15 mouse cellular contexts compared by ENCODE assay signal in genomic region chr17:57231321-57231771, GRCm38 (mm10). TPM values are rescaled to one million over a fixed set of nuclear protein-coding genes. Genes with fewer than 3 reads are reported as not detected.
A peak's percentile ranks its signal among the peaks of the same experiment; 100 is the strongest.
DNase-seq lines count a peak whose midpoint lies in the region; ATAC-seq and TF ChIP-seq lines count a peak whose summit lies in the region.
"Had no signal": no experiment of that assay in that cellular context is flagged by ENCODE, and none has a peak within 500 bp of the region (broad histone marks: within the 10 kb centered on the region; RNA-seq: fewer than 3 reads in every experiment).

No protein-coding gene starts in this region.

- H3K27me3 ChIP-seq in liver, adult 2 months (ENCODE audit: control insufficient read depth, insufficient read depth, low read length): no peaks in the 10 kb centered on the region
- no peaks in the 10 kb centered on the region for H3K27me3 ChIP-seq in liver, embryonic 12.5 days (replicated peaks)
- H3K27me3 ChIP-seq in liver, embryonic 14.5 days (ENCODE audit: control insufficient read depth, insufficient read depth, low read length): no peaks in the 10 kb centered on the region
- H3K27me3 ChIP-seq: embryonic facial prominence, embryonic 12.5 days; forebrain, embryonic 15.5 days had no signal

- TF ChIP-seq CTCF in liver, adult 2 months (IDR thresholded peaks at IDR 0.05; ENCODE audit: low read depth, low read length): no peak
- no peak for TF ChIP-seq CTCF in liver, embryonic 14.5 days (IDR thresholded peaks at IDR 0.05; ENCODE audit: low read depth)

- H3K9me3 ChIP-seq in liver, embryonic 12.5 days (replicated peaks): no peaks in the 10 kb centered on the region
- no peaks in the 10 kb centered on the region for H3K9me3 ChIP-seq in liver, embryonic 14.5 days (ENCODE audit: control insufficient read depth, low read length)
- H3K9me3 ChIP-seq: embryonic facial prominence, embryonic 12.5 days; forebrain, embryonic 15.5 days; limb, embryonic 13.5 days had no signal

- peaks cover 34% of the 10 kb centered on the region for H3K4me1 ChIP-seq in liver, adult 2 months (ENCODE audit: control insufficient read depth, insufficient read depth, low read length)
- H3K4me1 ChIP-seq in liver, embryonic 12.5 days: peaks cover 36% of the 10 kb centered on the region
- H3K4me1 ChIP-seq in liver, embryonic 14.5 days (replicated peaks; ENCODE audit: control insufficient read depth in 2 of 2, insufficient read depth in 2 of 2, low read length in 1 of 2): peaks cover 0 to 25% of the 10 kb centered on the region in 2 experiments
- H3K4me1 ChIP-seq: embryonic facial prominence, embryonic 12.5 days; forebrain, embryonic 15.5 days; limb, embryonic 13.5 days had no signal

- DNase-seq in liver, adult 2 months (ENCODE audit: extremely low read depth, low read depth, low spot score): peak; percentile 82
- no peak for DNase-seq in liver, embryonic 14.5 days (ENCODE audit: low read depth in 3 of 3, low spot score in 3 of 3)
- DNase-seq in thymus, postnatal 36 days: no peak
- DNase-seq in retina, embryonic 14.5 days (ENCODE audit: low spot score): no peak
- DNase-seq: cerebellum, adult 2 months; retina, postnatal 1 day had no signal

- H3K4me3 ChIP-seq in liver, adult 2 months (ENCODE audit: insufficient read depth, low read depth, low read length): no peak overlapping the region
- no peak overlapping the region for H3K4me3 ChIP-seq in liver, embryonic 12.5 days
- H3K4me3 ChIP-seq in liver, embryonic 14.5 days (ENCODE audit: insufficient read depth in 1 of 2, low read depth in 2 of 2, low read length in 2 of 2): no peak overlapping the region
- H3K4me3 ChIP-seq: embryonic facial prominence, embryonic 12.5 days; forebrain, embryonic 15.5 days; limb, embryonic 13.5 days had no signal

- 0 out of 2 replicates have a peak overlapping the region, but pooled peaks have one; percentile 2 for H3K9ac ChIP-seq in liver, adult 2 months (ENCODE audit: low read depth, low read length)
- no peak overlapping the region for H3K9ac ChIP-seq in liver, embryonic 12.5 days
- H3K9ac ChIP-seq in liver, embryonic 14.5 days (replicated peaks): no peak overlapping the region
- H3K9ac ChIP-seq: embryonic facial prominence, embryonic 12.5 days; forebrain, embryonic 15.5 days; limb, embryonic 13.5 days had no signal

- H3K27ac ChIP-seq in liver, adult 2 months (replicated peaks; ENCODE audit: insufficient read depth, low read depth, low read length): peak overlapping the region; percentile 89
- H3K27ac ChIP-seq in liver, embryonic 12.5 days: no peak overlapping the region; the same call in 1 of the 2 replicates
- no peak overlapping the region for H3K27ac ChIP-seq in liver, embryonic 14.5 days
- H3K27ac ChIP-seq: embryonic facial prominence, embryonic 12.5 days; forebrain, embryonic 15.5 days; limb, embryonic 13.5 days had no signal

- ATAC-seq in liver, embryonic 12.5 days: no peak
- peak; percentile 15; the same call in 1 of the 2 replicates for ATAC-seq in common myeloid progenitor, adult 5-6 weeks (replicated peaks; ENCODE audit: low read depth, poor library complexity, severe bottlenecking)
- no peak for ATAC-seq in liver, embryonic 14.5 days (ENCODE audit: insufficient read depth)
- 0 out of 2 replicates have a peak, but pooled peaks have one; percentile 14 for ATAC-seq in megakaryocyte, adult 5-6 weeks (ENCODE audit: poor library complexity, severe bottlenecking)
- ATAC-seq: activated CD4-positive, CD25-positive, alpha-beta regulatory T cell, adult 4 months; forebrain, embryonic 15.5 days had no signal

- no peak for TF ChIP-seq EP300 in liver, embryonic 14.5 days (IDR thresholded peaks at IDR 0.05; ENCODE audit: low read depth)

- H3K4me2 ChIP-seq in liver, embryonic 12.5 days: no peak overlapping the region
- H3K4me2 ChIP-seq in liver, embryonic 14.5 days (ENCODE audit: low read depth): peak overlapping the region; percentile 24
- H3K4me2 ChIP-seq: embryonic facial prominence, embryonic 12.5 days; forebrain, embryonic 15.5 days; limb, embryonic 13.5 days had no signal

- H3K79me2 ChIP-seq in liver, adult 2 months (ENCODE audit: control insufficient read depth, insufficient read depth, low read length): peaks cover 22% of the 10 kb centered on the region; the same call in 1 of the 2 replicates

- no peak for TF ChIP-seq POLR2A in liver, adult 2 months (IDR thresholded peaks at IDR 0.05; ENCODE audit: extremely low read depth, insufficient read depth, low read length)

- no peaks in the 10 kb centered on the region for H3K36me3 ChIP-seq in liver, adult 2 months (ENCODE audit: control insufficient read depth, insufficient read depth, low read length)
- peaks cover 21% of the 10 kb centered on the region for H3K36me3 ChIP-seq in liver, embryonic 12.5 days
- H3K36me3 ChIP-seq in liver, embryonic 14.5 days (replicated peaks; ENCODE audit: control insufficient read depth, insufficient read depth, low read depth): peaks cover 5% of the 10 kb centered on the region
- H3K36me3 ChIP-seq: forebrain, embryonic 15.5 days had no signal

RNA-seq across cellular contexts. Expression of gene C3, which starts 3.4 kb away (rescaled TPM):
- total RNA-seq in liver, adult 2 months (2014; rRNA removed): 5,384 and 7,708 TPM in 2 replicates
- 3,773 and 3,833 TPM in 2 replicates for polyA plus RNA-seq in liver, adult 2 months (2012; rRNA removed)
- polyA plus RNA-seq in liver, embryonic 12.5 days (2016; fragmentation: Nextera tagmentation; extraction: Ambion mirVana): 95.1 and 100 TPM in 2 replicates
- 8.4 and 19.3 TPM in 2 replicates for total RNA-seq in common myeloid progenitor, adult 5-6 weeks (2017)
- polyA plus RNA-seq in liver, embryonic 14.5 days (2012; rRNA removed): 207 and 240 TPM in 2 replicates
- polyA plus RNA-seq in liver, embryonic 14.5 days (2014; fragmentation: Nextera tagmentation; extraction: Ambion mirVana): 200 and 205 TPM in 2 replicates
- total RNA-seq in megakaryocyte, adult 5-6 weeks (2015): 699 and 776 TPM in 2 replicates
- 1,145 and 1,156 TPM in 2 replicates for total RNA-seq in megakaryocyte, adult 5-6 weeks (2017)

RNA-seq across cellular contexts. Expression of gene Gpr108, which starts 16.9 kb away (rescaled TPM):
- total RNA-seq in liver, adult 2 months (2014; rRNA removed): 10.7 and 11.7 TPM in 2 replicates
- 19.3 and 23.7 TPM in 2 replicates for polyA plus RNA-seq in liver, adult 2 months (2012; rRNA removed)
- 18.2 and 18.4 TPM in 2 replicates for polyA plus RNA-seq in liver, embryonic 12.5 days (2016; fragmentation: Nextera tagmentation; extraction: Ambion mirVana)
- total RNA-seq in common myeloid progenitor, adult 5-6 weeks (2017): 17.0 and 17.7 TPM in 2 replicates
- polyA plus RNA-seq in liver, embryonic 14.5 days (2012; rRNA removed): 7.6 and 8.5 TPM in 2 replicates
- polyA plus RNA-seq in liver, embryonic 14.5 days (2014; fragmentation: Nextera tagmentation; extraction: Ambion mirVana): 12.0 and 12.8 TPM in 2 replicates
- 36.6 and 39.1 TPM in 2 replicates for total RNA-seq in megakaryocyte, adult 5-6 weeks (2015)
- 36.6 and 37.7 TPM in 2 replicates for total RNA-seq in megakaryocyte, adult 5-6 weeks (2017)

RNA-seq across cellular contexts. Expression of gene Trip10, which starts 17.9 kb away (rescaled TPM):
- 4.6 and 5.1 TPM in 2 replicates for total RNA-seq in liver, adult 2 months (2014; rRNA removed)
- 4.8 and 7.2 TPM in 2 replicates for polyA plus RNA-seq in liver, adult 2 months (2012; rRNA removed)
- polyA plus RNA-seq in liver, embryonic 12.5 days (2016; fragmentation: Nextera tagmentation; extraction: Ambion mirVana): 14.7 and 15.3 TPM in 2 replicates
- total RNA-seq in common myeloid progenitor, adult 5-6 weeks (2017): 8.4 and 9.8 TPM in 2 replicates
- 4.4 and 6.6 TPM in 2 replicates for polyA plus RNA-seq in liver, embryonic 14.5 days (2012; rRNA removed)
- polyA plus RNA-seq in liver, embryonic 14.5 days (2014; fragmentation: Nextera tagmentation; extraction: Ambion mirVana): 5.5 and 6.0 TPM in 2 replicates
- total RNA-seq in megakaryocyte, adult 5-6 weeks (2015): 3.6 and 5.4 TPM in 2 replicates
- total RNA-seq in megakaryocyte, adult 5-6 weeks (2017): 9.0 and 9.4 TPM in 2 replicates

RNA-seq across cellular contexts. Expression of gene Tnfsf14, which starts 37.4 kb away (rescaled TPM):
- total RNA-seq in liver, adult 2 months (2014; rRNA removed): 0.27 and 0.28 TPM in 2 replicates
- polyA plus RNA-seq in liver, adult 2 months (2012; rRNA removed): 0.42 and 0.75 TPM in 2 replicates
- polyA plus RNA-seq in liver, embryonic 12.5 days (2016; fragmentation: Nextera tagmentation; extraction: Ambion mirVana): 1.6 and 1.7 TPM in 2 replicates
- total RNA-seq in common myeloid progenitor, adult 5-6 weeks (2017): 7.2 and 9.0 TPM in 2 replicates
- polyA plus RNA-seq in liver, embryonic 14.5 days (2012; rRNA removed): 1.5 and 1.9 TPM in 2 replicates
- 0.51 and 0.75 TPM in 2 replicates for polyA plus RNA-seq in liver, embryonic 14.5 days (2014; fragmentation: Nextera tagmentation; extraction: Ambion mirVana)
- total RNA-seq in megakaryocyte, adult 5-6 weeks (2015): 5.5 and 6.3 TPM in 2 replicates
- 15.6 and 15.7 TPM in 2 replicates for total RNA-seq in megakaryocyte, adult 5-6 weeks (2017)
- polyA plus RNA-seq: cerebellum, adult 2 months; forebrain, embryonic 15.5 days; intestine, embryonic 14.5 days; stomach, embryonic 14.5 days had no signal

RNA-seq across cellular contexts. Expression of gene Vav1, which starts 47.6 kb away (rescaled TPM):
- 2.7 and 2.9 TPM in 2 replicates for total RNA-seq in liver, adult 2 months (2014; rRNA removed)
- polyA plus RNA-seq in liver, adult 2 months (2012; rRNA removed): 1.3 and 1.9 TPM in 2 replicates
- polyA plus RNA-seq in liver, embryonic 12.5 days (2016; fragmentation: Nextera tagmentation; extraction: Ambion mirVana): 14.2 and 14.3 TPM in 2 replicates
- 182 and 183 TPM in 2 replicates for total RNA-seq in common myeloid progenitor, adult 5-6 weeks (2017)
- polyA plus RNA-seq in liver, embryonic 14.5 days (2012; rRNA removed): 4.6 and 6.9 TPM in 2 replicates
- 10.7 and 11.0 TPM in 2 replicates for polyA plus RNA-seq in liver, embryonic 14.5 days (2014; fragmentation: Nextera tagmentation; extraction: Ambion mirVana)
- total RNA-seq in megakaryocyte, adult 5-6 weeks (2015): 84.7 and 92.2 TPM in 2 replicates
- 307 and 321 TPM in 2 replicates for total RNA-seq in megakaryocyte, adult 5-6 weeks (2017)

Comparison
In these comparisons a context has a peak if more than half of its experiments do, and no peak if none do; other contexts are left out.
1. ATAC-seq: peak in common myeloid progenitor, adult 5-6 weeks (single experiment) and megakaryocyte, adult 5-6 weeks (single experiment); none in liver, embryonic 12.5 days (single experiment) and liver, embryonic 14.5 days (single experiment).
2. RNA of gene C3, which starts 3.4 kb away (total RNA-seq): 5,384 to 7,708 TPM in liver, adult 2 months and 699 to 1,156 TPM in megakaryocyte, adult 5-6 weeks; 8.4 to 19.3 TPM in common myeloid progenitor, adult 5-6 weeks; every median in the first group is over 10 times any median in the second.